11 mouse cellular contexts compared by ENCODE assay signal in the genomic region with DNA sequence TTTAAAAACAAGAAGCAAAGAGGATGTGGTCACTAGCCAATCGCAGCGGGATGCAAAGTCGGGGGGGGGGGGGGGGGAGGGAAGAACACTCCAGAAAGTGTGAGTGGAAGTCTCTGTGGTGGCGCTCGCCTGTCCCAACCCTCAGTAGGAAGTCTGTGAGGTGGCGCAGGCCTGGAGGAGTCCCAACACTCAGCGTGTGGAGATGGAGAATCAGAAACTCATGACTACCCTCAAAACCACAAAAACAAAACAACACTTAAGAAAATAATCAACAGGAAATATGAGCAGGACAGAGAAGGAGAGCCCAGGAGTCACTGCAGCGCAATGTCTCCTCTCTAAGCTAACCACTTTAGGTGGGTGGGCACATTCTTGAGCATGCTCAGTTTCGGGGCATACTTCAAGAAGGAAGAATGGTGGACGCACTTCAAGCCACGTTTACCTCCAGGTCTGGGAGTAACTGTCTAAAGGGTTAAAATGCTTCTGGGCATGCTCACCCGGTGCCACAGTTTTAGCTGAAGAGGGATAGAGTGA. TPM values are rescaled to one million over a fixed set of nuclear protein-coding genes. Genes with fewer than 3 reads are reported as not detected.
DNase-seq lines count a peak whose midpoint lies in the region; ATAC-seq and TF ChIP-seq lines count a peak whose summit lies in the region.
"Had no signal": no experiment of that assay in that cellular context is flagged by ENCODE, and none has a peak within 500 bp of the region (broad histone marks: within the 10 kb centered on the region; RNA-seq: fewer than 3 reads in every experiment).

No protein-coding gene starts in this region.

- no peak overlapping the region for H3K9ac ChIP-seq in lung, embryonic 14.5 days
- H3K9ac ChIP-seq in MEL (ENCODE audit: control insufficient read depth, low read depth, low read length, poor library complexity, severe bottlenecking) = peak overlapping the region; percentile 54
- H3K9ac ChIP-seq in midbrain, postnatal 0 days (replicated peaks; ENCODE audit: low read length, poor library complexity, severe bottlenecking) = no peak overlapping the region

- H3K36me3 ChIP-seq in lung, embryonic 14.5 days (ENCODE audit: insufficient read depth) = no peaks in the 10 kb centered on the region
- peaks cover 0 to 63% of the 10 kb centered on the region in 2 experiments; a peak in 2 of 4 replicates for H3K36me3 ChIP-seq in MEL (ENCODE audit: control insufficient read depth in 1 of 2, insufficient read depth in 2 of 2, low read length in 2 of 2)
- H3K36me3 ChIP-seq in midbrain, postnatal 0 days (ENCODE audit: insufficient read depth, low read length) = no peaks in the 10 kb centered on the region

- no peak for TF ChIP-seq POLR2A in lung, adult 2 months (IDR thresholded peaks at IDR 0.05; ENCODE audit: borderline replicate concordance, extremely low read depth, low read depth, low read length)
- peak in 1 of 2 experiments; percentile 58; a peak in 2 of 4 replicates for TF ChIP-seq POLR2A in MEL (IDR thresholded peaks at IDR 0.05; ENCODE audit: control insufficient read depth in 1 of 2, insufficient read depth in 1 of 2, low read depth in 1 of 2, low read length in 2 of 2, poor library complexity in 1 of 2)

- ATAC-seq in lung, embryonic 14.5 days (ENCODE audit: insufficient read depth) = 0 out of 2 replicates have a peak, but pooled peaks have one; percentile 29
- ATAC-seq in midbrain, postnatal 0 days (ENCODE audit: low FRiP score) = no peak
- ATAC-seq: Patski had no signal

- H3K27me3 ChIP-seq in lung, embryonic 14.5 days (ENCODE audit: insufficient read depth, low read length) = no peaks in the 10 kb centered on the region
- H3K27me3 ChIP-seq in MEL (ENCODE audit: control insufficient read depth in 1 of 2, insufficient read depth in 2 of 2, low read length in 2 of 2) = no peaks in the 10 kb centered on the region
- H3K27me3 ChIP-seq in midbrain, postnatal 0 days (ENCODE audit: insufficient read depth, low read length) = no peaks in the 10 kb centered on the region
- H3K27me3 ChIP-seq: Patski had no signal

- 29% methylated on average over 12 of the region's 12 CpGs for WGBS in lung, embryonic 14.5 days
- WGBS in lung, adult 2 months = 25% methylated on average over 12 of the region's 12 CpGs
- 66% methylated on average over 12 of the region's 12 CpGs for WGBS in midbrain, postnatal 0 days

- H3K9me3 ChIP-seq in lung, embryonic 14.5 days (ENCODE audit: low read depth, low read length) = no peaks in the 10 kb centered on the region
- H3K9me3 ChIP-seq in MEL (replicated peaks; ENCODE audit: insufficient read depth, low read length) = no peaks in the 10 kb centered on the region
- H3K9me3 ChIP-seq in midbrain, postnatal 0 days (ENCODE audit: low read length) = no peaks in the 10 kb centered on the region

- H3K4me1 ChIP-seq in lung, embryonic 14.5 days (ENCODE audit: insufficient read depth) = no peaks in the 10 kb centered on the region; the same call in 1 of the 2 replicates
- peaks cover 3% of the 10 kb centered on the region; the same call in 1 of the 2 replicates for H3K4me1 ChIP-seq in lung, adult 2 months (ENCODE audit: control insufficient read depth, insufficient read depth, low read length)
- peaks cover 33 to 58% of the 10 kb centered on the region in 2 experiments for H3K4me1 ChIP-seq in MEL (ENCODE audit: control insufficient read depth in 1 of 2, insufficient read depth in 2 of 2, low read length in 2 of 2)
- H3K4me1 ChIP-seq in midbrain, postnatal 0 days (ENCODE audit: insufficient read depth, low read length) = no peaks in the 10 kb centered on the region

- H3K4me2 ChIP-seq in lung, embryonic 14.5 days = peak overlapping the region; percentile 35; the same call in 1 of the 2 replicates
- H3K4me2 ChIP-seq in midbrain, postnatal 0 days (ENCODE audit: low read depth, low read length, poor library complexity, severe bottlenecking) = no peak overlapping the region

- no peak for TF ChIP-seq RAD21 in MEL (IDR thresholded peaks at IDR 0.05; ENCODE audit: low read depth, low read length)

- DNase-seq in lung, embryonic 14.5 days = peak; percentile 14
- no peak for DNase-seq in lung, adult 2 months
- DNase-seq in MEL (ENCODE audit: low read depth, low spot score) = peak; percentile 81
- DNase-seq in liver = peak; percentile 31
- peak; percentile 59 for DNase-seq in naive thymus-derived CD4-positive, alpha-beta T cell, adult 2 months (ENCODE audit: low read depth)
- DNase-seq in midbrain, postnatal 0 days (ENCODE audit: low spot score) = no peak
- DNase-seq in right cerebral cortex, postnatal 10 days (ENCODE audit: low spot score in 2 of 2) = no peak
- no peak for DNase-seq in adrenal gland, postnatal 36 days
- DNase-seq: gastrocnemius, adult 2 months; kidney, adult 9 months had no signal

- H3K79me2 ChIP-seq in MEL (ENCODE audit: control insufficient read depth, insufficient read depth, low read length, poor library complexity) = peaks cover 8% of the 10 kb centered on the region

- no peak overlapping the region for H3K4me3 ChIP-seq in lung, embryonic 14.5 days (ENCODE audit: low read depth, low read length)
- no peak overlapping the region for H3K4me3 ChIP-seq in lung, adult 2 months (replicated peaks; ENCODE audit: extremely low read depth, low read depth, low read length)
- peak overlapping the region; percentile 45 to 64 for H3K4me3 ChIP-seq in MEL (ENCODE audit: control insufficient read depth in 1 of 2, insufficient read depth in 1 of 2, low read depth in 2 of 2, low read length in 2 of 2)
- H3K4me3 ChIP-seq in midbrain, postnatal 0 days (ENCODE audit: low read depth, low read length) = no peak overlapping the region
- H3K4me3 ChIP-seq: gastrocnemius, adult 2 months had no signal

- H3K27ac ChIP-seq in lung, embryonic 14.5 days (ENCODE audit: low read depth) = no peak overlapping the region
- H3K27ac ChIP-seq in MEL (ENCODE audit: control insufficient read depth, low read depth, low read length) = peak overlapping the region; percentile 96
- H3K27ac ChIP-seq in midbrain, postnatal 0 days (ENCODE audit: low read depth, low read length) = no peak overlapping the region
- H3K27ac ChIP-seq: gastrocnemius, adult 2 months had no signal

- TF ChIP-seq CTCF in lung, embryonic 14.5 days (IDR thresholded peaks at IDR 0.05; ENCODE audit: low read depth) = no peak
- TF ChIP-seq CTCF in lung, adult 2 months (IDR thresholded peaks at IDR 0.05; ENCODE audit: insufficient read depth, low read length) = no peak
- no peak for TF ChIP-seq CTCF in MEL (IDR thresholded peaks at IDR 0.05 in 2 of 3, conservative IDR thresholded peaks at IDR 0.05 in 1 of 3; ENCODE audit: control insufficient read depth in 1 of 3, insufficient read depth in 1 of 3, low read depth in 2 of 3, low read length in 3 of 3, poor library complexity in 1 of 3, severe bottlenecking in 1 of 3)
- TF ChIP-seq CTCF in midbrain, postnatal 0 days (IDR thresholded peaks at IDR 0.05) = no peak

- TF ChIP-seq EP300 in MEL (IDR thresholded peaks at IDR 0.05; ENCODE audit: low read depth in 1 of 2, low read length in 2 of 2) = peak in 1 of 2 experiments; percentile 6; a peak in 2 of 4 replicates

TF ChIP-seq in MEL, 35 proteins besides CTCF, POLR2A, EP300 and RAD21:
- peak; percentile 30; the same call in 1 of the 2 replicates for TF ChIP-seq NELFE (IDR thresholded peaks at IDR 0.05; ENCODE audit: low read depth, low read length)
- no peak for TF ChIP-seq ZKSCAN1 (IDR thresholded peaks at IDR 0.05; ENCODE audit: low read depth, low read length)
- peak; percentile 75 for TF ChIP-seq MYC (IDR thresholded peaks at IDR 0.05; ENCODE audit: low read depth, low read length)
- TF ChIP-seq ZNF384 (IDR thresholded peaks at IDR 0.05; ENCODE audit: low read depth, low read length) = no peak
- no peak for TF ChIP-seq CHD2 (IDR thresholded peaks at IDR 0.05; ENCODE audit: low read length)
- TF ChIP-seq MXI1 (IDR thresholded peaks at IDR 0.05; ENCODE audit: low read depth, low read length) = no peak
- peak; percentile 5; the same call in 1 of the 2 replicates for TF ChIP-seq MAZ (IDR thresholded peaks at IDR 0.05; ENCODE audit: low read depth, low read length)
- no peak for TF ChIP-seq POLR2AphosphoS2 (IDR thresholded peaks at IDR 0.05; ENCODE audit: low read length)
- TF ChIP-seq KAT2A (conservative IDR thresholded peaks at IDR 0.05; ENCODE audit: low read depth, low read length) = no peak
- peak; percentile 18; the same call in 1 of the 2 replicates for TF ChIP-seq HCFC1 (IDR thresholded peaks at IDR 0.05; ENCODE audit: low read depth, low read length)
- peak; percentile 19; the same call in 1 of the 2 replicates for TF ChIP-seq ETS1 (IDR thresholded peaks at IDR 0.05; ENCODE audit: low read depth, low read length)
- peak; percentile 13; the same call in 1 of the 2 replicates for TF ChIP-seq SIN3A (IDR thresholded peaks at IDR 0.05; ENCODE audit: low read length)
- peak; percentile 73 for TF ChIP-seq NRF1 (IDR thresholded peaks at IDR 0.05; ENCODE audit: insufficient read depth, low read depth, low read length, poor library complexity, severe bottlenecking)
- peak; percentile 22; the same call in 1 of the 2 replicates for TF ChIP-seq TBP (IDR thresholded peaks at IDR 0.05; ENCODE audit: low read depth, low read length)

RNA-seq across cellular contexts. Expression of gene Pank1, which starts 32.7 kb away (rescaled TPM):
- 10.0 and 10.3 TPM in 2 replicates for polyA plus RNA-seq in lung, embryonic 14.5 days (2014; fragmentation: Nextera tagmentation; extraction: Ambion mirVana)
- 1.4 and 2.6 TPM in 2 replicates for polyA plus RNA-seq in lung, adult 2 months (2012; rRNA removed)
- 6.3 and 7.2 TPM in 2 replicates for total RNA-seq in MEL (2012; rRNA removed)
- polyA plus RNA-seq in MEL (2012; ENCODE audit: insufficient read depth in 1 of 2, insufficient read length in 2 of 2, low read depth in 1 of 2, low replicate concordance in 2 of 2, missing spikeins in 1 of 2) = 1 to 10 TPM in 1 of 2 experiments, not detected in 1; 7.6 TPM
- total RNA-seq in midbrain, postnatal 0 days (2014; rRNA removed) = 13.9 and 15.8 TPM in 2 replicates
- polyA plus RNA-seq in midbrain, postnatal 0 days (2015; fragmentation: Nextera tagmentation; extraction: Ambion mirVana) = 6.5 and 6.6 TPM in 2 replicates
- 10 to 100 TPM; 52.3 to 93.0 TPM for total RNA-seq in adrenal gland, postnatal 36 days (2021)

Comparison
In these comparisons a context has a peak if more than half of its experiments do, and no peak if none do; other contexts are left out.
1. DNase-seq: peak in lung, embryonic 14.5 days (single experiment), MEL (single experiment), liver (single experiment) and naive thymus-derived CD4-positive, alpha-beta T cell, adult 2 months (single experiment); none in lung, adult 2 months (single experiment), midbrain, postnatal 0 days (single experiment), right cerebral cortex, postnatal 10 days (0 of 2) and adrenal gland, postnatal 36 days (0 of 2).
2. H3K4me3 ChIP-seq: peak in MEL (2 of 2); none in lung, embryonic 14.5 days (single experiment), lung, adult 2 months (single experiment) and midbrain, postnatal 0 days (single experiment).